Mouse (Mus musculus): ENCODE results near the gene Btd.

Btd gene

GRCm38 (mm10) chr14:31717360-31717759 is 76.5 kb downstream of the Btd start:
- DNase-seq = no peak

All from cerebellum, postnatal 25 days (tissue).